Mouse (Mus musculus): ENCODE data around the gene Tigd2. TPM values are rescaled to one million over a fixed set of nuclear protein-coding genes. Genes with fewer than 3 reads are reported as not detected.
"Not testable (repeated sequence)": the region's sequence is repeated elsewhere in the genome, so short reads cannot be mapped to it uniquely, and the experiment has no call there.

Tigd2 gene
- polyA plus RNA-seq, 1 experiment = 0.09 TPM

DNA sequence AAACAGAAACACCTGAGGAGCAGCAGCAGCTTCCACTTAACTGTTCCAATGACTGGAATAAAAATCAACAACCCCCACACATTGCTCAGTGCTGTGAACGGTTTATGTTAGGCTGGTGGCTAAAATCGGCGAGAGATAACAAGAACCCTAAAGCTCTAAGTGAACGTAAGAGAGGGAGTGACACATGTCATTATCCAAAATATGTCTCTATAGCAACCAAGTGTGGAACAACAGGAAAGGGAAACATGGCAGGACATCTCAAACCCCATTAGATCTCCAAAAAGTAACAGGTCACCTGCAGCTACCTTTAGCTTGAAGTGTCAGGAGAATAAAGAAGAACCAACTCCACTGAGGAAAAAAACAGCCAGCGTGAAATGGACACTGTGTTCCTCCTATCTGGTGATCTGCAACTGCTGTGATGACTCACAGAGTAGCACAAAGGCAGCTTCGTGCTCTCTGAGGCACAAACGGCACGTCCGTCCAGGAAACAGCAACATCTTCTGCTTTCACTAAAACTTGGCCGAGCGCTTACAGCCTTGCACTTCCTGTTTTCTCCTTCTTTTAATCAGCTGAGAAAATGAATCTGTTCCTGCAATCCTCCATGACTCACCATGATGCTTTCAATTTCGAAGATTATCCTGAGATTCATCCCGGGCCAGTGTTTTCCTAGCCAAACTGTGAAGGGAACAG lies 23.5 kb upstream of the Tigd2 start:
- H3K36me3 ChIP-seq (ENCODE audit: control insufficient read depth) = no peaks in the 10 kb centered on the region
- no peak for TF ChIP-seq GATA1 (IDR thresholded peaks at IDR 0.05; ENCODE audit: low read length)
- TF ChIP-seq TAL1 (IDR thresholded peaks at IDR 0.05; ENCODE audit: low read length) = no peak
- H3K27me3 ChIP-seq (ENCODE audit: control insufficient read depth) = no peaks in the 10 kb centered on the region
- H3K4me3 ChIP-seq (replicated peaks) = no peak overlapping the region
- H3K4me1 ChIP-seq (ENCODE audit: control insufficient read depth) = no peaks in the 10 kb centered on the region
- H3K9me3 ChIP-seq (ENCODE audit: control insufficient read depth, low read length) = no peaks in the 10 kb centered on the region

DNA sequence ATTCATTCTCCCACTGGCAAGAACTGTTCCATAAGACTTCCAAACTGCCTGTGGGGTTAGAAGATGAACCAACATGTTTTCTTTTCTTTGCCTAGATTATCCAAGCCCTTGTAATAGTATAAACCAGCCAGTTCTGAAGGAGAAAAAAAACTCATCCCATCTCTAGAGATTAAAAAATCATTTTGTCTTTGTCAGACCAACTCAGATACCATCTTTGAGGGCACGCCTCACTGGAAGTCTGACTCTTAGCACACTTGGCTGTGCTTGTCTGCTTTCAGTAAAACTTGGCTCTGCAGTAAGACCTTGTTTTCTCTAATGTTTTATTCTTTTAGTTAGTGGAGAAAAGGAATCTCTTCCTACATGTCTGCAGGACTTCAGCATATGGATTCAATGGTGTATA lies 18.7 kb upstream of the Tigd2 start:
- Histone ChIP-seq H3K27me3 (ENCODE audit: control insufficient read depth) (no peaks in the 10 kb centered on the region), H3K4me1 (ENCODE audit: control insufficient read depth) (no peaks in the 10 kb centered on the region), H3K4me3 (replicated peaks) (no peak overlapping the region), H3K9me3 (ENCODE audit: control insufficient read depth, low read length) (no peaks in the 10 kb centered on the region), H3K36me3 (ENCODE audit: control insufficient read depth) (no peaks in the 10 kb centered on the region)
- no peak for TF ChIP-seq TAL1 (IDR thresholded peaks at IDR 0.05; ENCODE audit: low read length)
- TF ChIP-seq GATA1 (IDR thresholded peaks at IDR 0.05; ENCODE audit: low read length) = no peak

DNA sequence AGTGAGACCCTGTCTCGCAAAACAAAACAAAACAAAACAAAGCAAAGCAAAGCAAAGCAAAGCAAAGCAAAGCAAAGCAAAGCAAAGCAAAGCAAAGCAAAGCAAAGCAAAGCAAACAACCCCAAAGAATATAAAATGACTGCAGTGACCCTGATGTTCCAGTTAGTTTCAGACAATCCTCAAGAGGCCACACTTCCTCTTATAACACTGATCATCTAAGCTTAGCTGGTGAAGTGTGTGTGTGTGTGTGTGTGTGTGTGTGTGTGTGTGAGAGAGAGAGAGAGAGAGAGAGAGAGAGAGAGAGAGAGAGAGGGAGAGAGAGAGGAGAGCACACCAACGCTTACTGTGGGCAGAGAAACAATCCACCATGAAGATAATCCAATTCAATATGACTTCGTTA lies 14.2 kb upstream of the Tigd2 start:
- not testable (repeated sequence) for H3K4me3 ChIP-seq (replicated peaks); H3K27me3 ChIP-seq (ENCODE audit: control insufficient read depth); H3K9me3 ChIP-seq (ENCODE audit: control insufficient read depth, low read length); H3K36me3 ChIP-seq (ENCODE audit: control insufficient read depth); H3K4me1 ChIP-seq (ENCODE audit: control insufficient read depth)

DNA sequence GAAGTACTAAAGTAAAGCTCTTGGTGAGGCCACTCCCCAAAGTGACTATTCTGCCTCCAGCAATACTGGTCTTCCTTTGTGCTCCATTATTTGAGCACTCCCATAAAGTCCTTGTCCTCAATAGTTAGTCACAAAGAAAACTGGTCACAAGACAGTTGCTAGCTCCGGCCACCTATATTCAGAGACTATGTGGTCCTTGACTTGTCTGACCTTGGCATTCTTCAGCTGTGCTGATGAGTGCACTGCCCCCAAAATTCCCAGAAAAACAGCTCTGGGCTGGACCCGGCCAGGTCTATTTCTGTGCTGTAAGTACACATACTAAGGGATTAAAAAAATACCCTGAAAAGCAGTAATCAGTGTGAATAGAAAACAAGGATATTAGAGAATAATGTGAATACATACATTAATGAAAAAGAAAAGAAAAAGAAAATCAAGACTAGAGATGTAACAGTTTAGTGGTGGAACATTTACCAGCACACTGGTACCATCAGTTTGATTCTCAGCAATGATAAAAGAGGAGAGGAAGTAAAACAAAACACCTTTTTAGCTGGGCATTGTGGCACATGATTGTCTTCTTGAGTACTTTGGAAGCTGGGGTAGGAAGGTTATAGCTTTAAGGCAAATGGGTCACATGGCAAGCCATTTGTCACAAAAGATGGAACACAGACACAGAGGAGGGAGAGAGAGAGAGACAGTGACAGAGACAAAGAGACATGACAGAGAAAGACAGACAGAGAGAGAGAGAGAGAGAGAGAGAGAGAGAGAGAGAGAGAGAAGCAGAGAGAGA lies 12.6 kb upstream of the Tigd2 start:
- H3K4me3 ChIP-seq (replicated peaks) = no peak overlapping the region

DNA sequence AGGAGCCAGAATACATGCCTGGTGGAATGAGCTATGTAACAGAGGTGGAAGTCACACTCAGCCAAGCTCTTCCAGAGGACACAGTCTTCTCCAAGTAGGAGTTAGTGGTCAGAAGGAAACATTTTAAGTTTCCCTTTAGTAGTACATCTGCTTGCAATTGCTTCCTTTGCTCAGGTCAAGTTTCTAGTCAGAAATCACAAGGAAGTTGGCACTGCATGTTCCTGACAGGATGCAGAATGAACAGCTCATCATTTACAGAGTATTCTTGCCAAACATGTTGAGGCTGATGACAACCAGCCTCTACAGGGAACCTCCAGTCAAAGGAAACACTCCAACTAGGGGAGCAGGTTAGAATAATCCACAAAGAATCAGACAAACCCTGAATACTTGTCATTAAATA lies 11.9 kb upstream of the Tigd2 start:
- Histone ChIP-seq H3K27me3 (ENCODE audit: control insufficient read depth) (no peaks in the 10 kb centered on the region), H3K4me3 (replicated peaks) (no peak overlapping the region), H3K36me3 (ENCODE audit: control insufficient read depth) (no peaks in the 10 kb centered on the region), H3K9me3 (ENCODE audit: control insufficient read depth, low read length) (no peaks in the 10 kb centered on the region), H3K4me1 (ENCODE audit: control insufficient read depth) (no peaks in the 10 kb centered on the region)
- TF ChIP-seq GATA1 (IDR thresholded peaks at IDR 0.05; ENCODE audit: low read length) (no peak), TAL1 (IDR thresholded peaks at IDR 0.05; ENCODE audit: low read length) (no peak)

More for the DNA sequence above, 12.6 kb upstream of the Tigd2 start:
- Histone ChIP-seq H3K27me3 (ENCODE audit: control insufficient read depth) (no peaks in the 10 kb centered on the region), H3K4me1 (ENCODE audit: control insufficient read depth) (no peaks in the 10 kb centered on the region), H3K9me3 (ENCODE audit: control insufficient read depth, low read length) (no peaks in the 10 kb centered on the region), H3K36me3 (ENCODE audit: control insufficient read depth) (no peaks in the 10 kb centered on the region)
- TF ChIP-seq TAL1 (IDR thresholded peaks at IDR 0.05; ENCODE audit: low read length) (no peak), GATA1 (IDR thresholded peaks at IDR 0.05; ENCODE audit: low read length) (no peak)

DNA sequence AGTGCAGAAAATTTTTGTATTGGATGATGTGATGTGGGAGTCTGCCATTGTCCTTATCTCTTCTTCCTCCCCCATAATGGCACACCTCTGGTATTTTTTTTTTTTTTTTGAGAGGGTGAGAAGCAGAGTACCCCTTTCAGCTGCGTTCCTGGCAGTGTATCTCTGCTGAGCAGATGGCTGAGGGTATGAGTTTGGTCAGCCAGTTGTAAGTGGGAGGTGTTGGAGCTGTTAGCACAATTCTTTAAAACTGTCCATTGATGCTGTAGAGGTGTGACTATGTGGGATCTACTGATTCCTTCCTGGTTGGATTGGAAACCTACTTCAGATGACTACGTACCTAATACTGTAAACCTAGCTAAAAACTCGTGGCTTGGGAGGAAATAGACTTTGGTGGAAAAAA lies 10.3 kb upstream of the Tigd2 start:
- H3K9me3 ChIP-seq (ENCODE audit: control insufficient read depth, low read length) = no peaks in the 10 kb centered on the region
- no peaks in the 10 kb centered on the region for H3K36me3 ChIP-seq (ENCODE audit: control insufficient read depth)
- H3K4me3 ChIP-seq (replicated peaks) = no peak overlapping the region
- no peaks in the 10 kb centered on the region for H3K4me1 ChIP-seq (ENCODE audit: control insufficient read depth)
- no peaks in the 10 kb centered on the region for H3K27me3 ChIP-seq (ENCODE audit: control insufficient read depth)
- TF ChIP-seq TAL1 (IDR thresholded peaks at IDR 0.05; ENCODE audit: low read length) (no peak), GATA1 (IDR thresholded peaks at IDR 0.05; ENCODE audit: low read length) (no peak)

DNA sequence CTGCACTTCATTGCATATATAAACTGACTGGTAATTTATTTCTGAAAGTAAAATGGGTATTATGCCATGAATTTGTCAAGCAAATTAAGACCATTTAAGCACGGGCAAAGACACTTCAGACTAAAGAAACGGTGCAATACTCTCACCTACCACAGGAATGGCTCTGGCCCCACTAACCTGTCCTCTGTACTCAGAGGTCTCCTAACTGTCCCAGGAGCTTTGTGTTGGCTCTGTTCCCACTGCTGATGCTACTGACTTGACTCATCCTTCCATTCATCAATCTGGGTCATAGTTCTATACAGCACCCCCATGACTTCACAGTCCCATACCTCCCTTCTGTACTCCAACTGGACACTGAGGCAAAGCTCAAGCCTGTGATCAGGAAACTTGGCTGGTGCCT lies 9.6 kb upstream of the Tigd2 start:
- Histone ChIP-seq H3K4me1 (ENCODE audit: control insufficient read depth) (no peaks in the 10 kb centered on the region), H3K27me3 (ENCODE audit: control insufficient read depth) (no peaks in the 10 kb centered on the region), H3K9me3 (ENCODE audit: control insufficient read depth, low read length) (no peaks in the 10 kb centered on the region), H3K4me3 (replicated peaks) (no peak overlapping the region), H3K36me3 (ENCODE audit: control insufficient read depth) (no peaks in the 10 kb centered on the region)
- TF ChIP-seq GATA1 (IDR thresholded peaks at IDR 0.05; ENCODE audit: low read length) (no peak), TAL1 (IDR thresholded peaks at IDR 0.05; ENCODE audit: low read length) (no peak)

DNA sequence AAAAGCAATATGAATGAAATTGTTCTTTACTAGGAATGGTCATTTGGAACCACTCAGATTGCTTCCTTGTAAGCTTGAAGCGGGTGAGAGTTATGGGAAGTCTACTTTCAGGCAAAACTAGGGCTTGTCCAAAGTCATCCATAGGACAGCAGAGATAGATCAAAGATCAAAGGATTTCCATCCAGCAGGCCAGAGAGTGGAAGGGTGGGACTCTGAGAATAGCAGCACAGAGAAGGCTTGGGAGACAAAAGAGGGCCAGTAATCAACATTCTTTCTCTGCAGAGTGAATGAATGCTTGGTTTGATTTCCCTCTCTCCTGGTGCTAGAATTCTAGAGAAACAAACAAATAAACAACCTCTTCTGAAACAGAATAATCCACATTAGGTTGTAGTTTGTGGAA lies 1.1 kb upstream of the Tigd2 start:
- Histone ChIP-seq H3K9me3 (ENCODE audit: control insufficient read depth, low read length) (no peaks in the 10 kb centered on the region), H3K4me3 (replicated peaks) (no peak overlapping the region), H3K4me1 (ENCODE audit: control insufficient read depth) (peaks cover 16% of the 10 kb centered on the region), H3K27me3 (ENCODE audit: control insufficient read depth) (no peaks in the 10 kb centered on the region), H3K36me3 (ENCODE audit: control insufficient read depth) (no peaks in the 10 kb centered on the region)
- no peak for TF ChIP-seq TAL1 (IDR thresholded peaks at IDR 0.05; ENCODE audit: low read length)
- TF ChIP-seq GATA1 (IDR thresholded peaks at IDR 0.05; ENCODE audit: low read length) = no peak

DNA sequence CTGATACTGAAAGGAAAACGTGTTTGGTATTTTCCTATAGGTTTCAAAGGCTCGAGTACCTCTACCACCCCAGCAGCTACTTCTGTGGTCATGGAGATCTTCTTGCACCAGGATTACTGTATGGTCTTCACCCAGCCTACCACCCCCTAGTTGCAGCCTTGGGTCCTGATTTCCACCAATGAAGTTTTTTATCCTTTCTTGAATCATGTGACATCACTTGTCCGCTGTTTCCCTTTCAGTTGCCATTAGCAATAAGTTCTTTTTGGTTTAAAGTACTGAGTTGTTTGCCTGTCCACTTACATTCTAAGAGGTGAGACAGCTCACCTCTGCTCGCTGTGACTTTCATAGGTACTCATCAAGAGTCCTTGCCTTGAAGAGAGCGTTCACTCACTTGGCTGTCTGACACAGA lies 633 bp downstream of the Tigd2 start:
- H3K4me3 ChIP-seq (replicated peaks) = peak overlapping the region; percentile 85
- no peaks in the 10 kb centered on the region for H3K9me3 ChIP-seq (ENCODE audit: control insufficient read depth, low read length)
- no peak for TF ChIP-seq GATA1 (IDR thresholded peaks at IDR 0.05; ENCODE audit: low read length)
- no peak for TF ChIP-seq TAL1 (IDR thresholded peaks at IDR 0.05; ENCODE audit: low read length)
- H3K4me1 ChIP-seq (ENCODE audit: control insufficient read depth) = peaks cover 16% of the 10 kb centered on the region
- no peaks in the 10 kb centered on the region for H3K27me3 ChIP-seq (ENCODE audit: control insufficient read depth)
- H3K36me3 ChIP-seq (ENCODE audit: control insufficient read depth) = no peaks in the 10 kb centered on the region

Data from erythroblast, embryonic 14.5 days (primary cell).